ENCODE assay signal across 11 mouse cellular contexts in genomic region chr6:101518904-101519701, GRCm38 (mm10).
A peak's percentile ranks its signal among the peaks of the same experiment; 100 is the strongest.
DNase-seq lines count a peak whose midpoint lies in the region; ATAC-seq lines count a peak whose summit lies in the region.
"Had no signal": no experiment of that assay in that cellular context is flagged by ENCODE, and none has a peak within 500 bp of the region (broad histone marks: within the 10 kb centered on the region; RNA-seq: fewer than 3 reads in every experiment).

No protein-coding gene starts in this region.

- H3K4me1 ChIP-seq in intestine, embryonic 16.5 days (ENCODE audit: control insufficient read depth, insufficient read depth, low read length), result peaks cover 10% of the 10 kb centered on the region
- H3K4me1 ChIP-seq in liver, embryonic 16.5 days (ENCODE audit: control insufficient read depth, low read depth, low read length), result no peaks in the 10 kb centered on the region; the same call in 1 of the 2 replicates
- H3K4me1 ChIP-seq: forebrain, embryonic 15.5 days had no signal

- peak; percentile 12 for DNase-seq in adrenal gland, postnatal 10 days
- no peak for DNase-seq in adrenal gland, adult (ENCODE audit: inconsistent age in 2 of 2, low spot score in 1 of 2)
- DNase-seq in kidney, adult 11 months, result peak; percentile 7
- no peak for DNase-seq in kidney, adult 18-20 months
- no peak for DNase-seq in ovary, postnatal 36 days (ENCODE audit: low spot score)
- DNase-seq in thymus, adult 18-20 months, result no peak
- DNase-seq: thymus, postnatal 14 days had no signal

- no peaks in the 10 kb centered on the region for H3K36me3 ChIP-seq in intestine, embryonic 16.5 days (ENCODE audit: control insufficient read depth, insufficient read depth, low read length)
- no peaks in the 10 kb centered on the region for H3K36me3 ChIP-seq in liver, embryonic 16.5 days (ENCODE audit: control insufficient read depth, insufficient read depth)
- H3K36me3 ChIP-seq: forebrain, embryonic 15.5 days had no signal

- no peaks in the 10 kb centered on the region for H3K9me3 ChIP-seq in intestine, embryonic 16.5 days (ENCODE audit: control insufficient read depth, low read length)
- no peaks in the 10 kb centered on the region for H3K9me3 ChIP-seq in liver, embryonic 16.5 days (replicated peaks; ENCODE audit: control insufficient read depth, low read length)
- H3K9me3 ChIP-seq: forebrain, embryonic 15.5 days had no signal

- H3K27ac ChIP-seq in intestine, embryonic 16.5 days (ENCODE audit: low read length), result no peak overlapping the region
- H3K27ac ChIP-seq in liver, embryonic 16.5 days (ENCODE audit: low read length), result no peak overlapping the region
- H3K27ac ChIP-seq: forebrain, embryonic 15.5 days had no signal

- H3K27me3 ChIP-seq in intestine, embryonic 16.5 days (replicated peaks; ENCODE audit: control insufficient read depth, insufficient read depth, low read length), result no peaks in the 10 kb centered on the region
- H3K27me3 ChIP-seq in liver, embryonic 16.5 days (ENCODE audit: control insufficient read depth, insufficient read depth, low read depth, low read length), result no peaks in the 10 kb centered on the region
- H3K27me3 ChIP-seq: forebrain, embryonic 15.5 days had no signal

- no peak overlapping the region for H3K4me2 ChIP-seq in intestine, embryonic 16.5 days (ENCODE audit: low read depth, low read length)
- 0 out of 2 replicates have a peak overlapping the region, but pooled peaks have one; percentile 13 for H3K4me2 ChIP-seq in liver, embryonic 16.5 days (ENCODE audit: low read depth, low read length)
- H3K4me2 ChIP-seq: forebrain, embryonic 15.5 days had no signal

- ATAC-seq in intestine, embryonic 16.5 days, result peak; percentile 67; the same call in 1 of the 2 replicates
- 0 out of 2 replicates have a peak, but pooled peaks have one; percentile 45 for ATAC-seq in liver, embryonic 16.5 days (ENCODE audit: low read depth)
- ATAC-seq: forebrain, embryonic 15.5 days; inflammation-experienced regulatory T-cells, adult 6 months had no signal

- H3K4me3 ChIP-seq in intestine, embryonic 16.5 days (ENCODE audit: low read length), result no peak overlapping the region
- no peak overlapping the region for H3K4me3 ChIP-seq in liver, embryonic 16.5 days (ENCODE audit: low read depth, low read length)
- H3K4me3 ChIP-seq: forebrain, embryonic 15.5 days had no signal

- H3K9ac ChIP-seq in intestine, embryonic 16.5 days (ENCODE audit: low read depth, low read length), result no peak overlapping the region
- 0 out of 2 replicates have a peak overlapping the region, but pooled peaks have one; percentile 12 for H3K9ac ChIP-seq in liver, embryonic 16.5 days (ENCODE audit: low read depth, low read length)
- H3K9ac ChIP-seq: forebrain, embryonic 15.5 days had no signal

- WGBS in intestine, embryonic 16.5 days, result 38% methylated on average over 9 of the region's 9 CpGs
- 44% methylated on average over 9 of the region's 9 CpGs for WGBS in liver, embryonic 16.5 days (ENCODE audit: insufficient replicate concordance)

Comparison
In these comparisons a context has a peak if more than half of its experiments do, and no peak if none do; other contexts are left out.
1. DNase-seq: peak in adrenal gland, postnatal 10 days (single experiment) and kidney, adult 11 months (single experiment); none in adrenal gland, adult (0 of 2), kidney, adult 18-20 months (single experiment), ovary, postnatal 36 days (single experiment) and thymus, adult 18-20 months (0 of 2).